Mouse (Mus musculus) CH12.LX (cell line): Measurements from ENCODE around the gene Fads1. TPM values are rescaled to one million over a fixed set of nuclear protein-coding genes. Genes with fewer than 3 reads are reported as not detected.

Experiments used
- DNase-seq: peaks from one replicate; pipeline ENCODE4 v3.0.0-alpha.2; 2013; ENCODE audit errors: extremely low read depth
- H3K27ac ChIP-seq: 2 replicates; pipeline ENCODE4 v1.5.1; 2012; ENCODE audit warnings: low read depth, mild to moderate bottlenecking, control low read depth, moderate library complexity; ENCODE audit not compliant: insufficient read depth
- H3K27me3 ChIP-seq: replicated peaks from 2 replicates; pipeline ENCODE3; 2012; ENCODE audit warnings: inconsistent platforms
- H3K36me3 ChIP-seq, 2 experiments: replicated peaks in 1 of 2; 2 replicates each; pipeline versions ENCODE3 to v1.6.1; 2012; ENCODE audit warnings: inconsistent platforms in 1 of 2, low read length in 1 of 2, mild to moderate bottlenecking in 1 of 2, mixed read lengths in 1 of 2, moderate library complexity in 1 of 2; ENCODE audit not compliant: control insufficient read depth in 1 of 2, insufficient read depth in 1 of 2
- H3K4me1 ChIP-seq, 2 experiments: 2 replicates each; pipeline ENCODE4 v1.6.1; 2012; ENCODE audit warnings: inconsistent platforms in 1 of 2, moderate library complexity in 1 of 2; ENCODE audit not compliant: insufficient read depth in 2 of 2, control insufficient read depth in 1 of 2
- H3K4me2 ChIP-seq: 2 replicates; pipeline ENCODE4 v1.6.1; 2012; ENCODE audit warnings: low read depth, mild to moderate bottlenecking, control low read depth; ENCODE audit not compliant: poor library complexity, insufficient read depth, severe bottlenecking
- H3K4me3 ChIP-seq, 3 experiments: fragments of 150-350 bp in 1 of 3; sonication (generic) in 1 of 3; replicated peaks in 1 of 3; 2 replicates each; pipeline versions ENCODE3 to v1.5.1; 2011 to 2012; ENCODE audit warnings: low read depth in 2 of 3, low read length in 2 of 3, mild to moderate bottlenecking in 2 of 3, moderate library complexity in 2 of 3, control low read depth in 1 of 3, improper control_type of control experiment in 1 of 3, inconsistent platforms in 1 of 3, mixed read lengths in 1 of 3; ENCODE audit not compliant: poor library complexity in 1 of 3
- H3K79me2 ChIP-seq: replicated peaks from 2 replicates; pipeline ENCODE4 v1.6.1; 2012; ENCODE audit warnings: mild to moderate bottlenecking, moderate library complexity; ENCODE audit not compliant: control insufficient read depth, poor library complexity, insufficient read depth, severe bottlenecking; ENCODE audit errors: extremely low read depth
- H3K9ac ChIP-seq: 2 replicates; pipeline ENCODE4 v1.6.1; 2012; ENCODE audit warnings: low read depth, mild to moderate bottlenecking, control low read depth, moderate library complexity; ENCODE audit not compliant: insufficient read depth
- H3K9me3 ChIP-seq: replicated peaks from 2 replicates; pipeline ENCODE3; 2012; ENCODE audit warnings: low read length, inconsistent platforms, mixed read lengths
- CHD1 ChIP-seq: IDR thresholded peaks from 2 replicates; pipeline ENCODE4 v1.6.1; 2012; ENCODE audit warnings: low read depth, low read length, improper control_type of control experiment, inconsistent platforms
- CTCF ChIP-seq, 2 experiments: IDR thresholded peaks in 1 of 2; conservative IDR thresholded peaks in 1 of 2; 2 replicates each; pipeline ENCODE4 v1.5.1; 2011 to 2012; ENCODE audit warnings: low read depth in 2 of 2, low read length in 2 of 2, improper control_type of control experiment in 1 of 2, inconsistent platforms in 1 of 2, mild to moderate bottlenecking in 1 of 2, moderate library complexity in 1 of 2
- ELF1 ChIP-seq: IDR thresholded peaks from 2 replicates; pipeline ENCODE4 v1.6.1; 2014; ENCODE audit warnings: low read depth, mild to moderate bottlenecking, inconsistent platforms, low read length, improper control_type of control experiment
- ETS1 ChIP-seq: conservative IDR thresholded peaks from 2 replicates; pipeline ENCODE4 v1.6.1; 2012; ENCODE audit warnings: low read depth, mild to moderate bottlenecking, inconsistent platforms, low read length, improper control_type of control experiment, moderate library complexity
- HCFC1 ChIP-seq: IDR thresholded peaks from 2 replicates; pipeline ENCODE4 v1.6.1; 2012; ENCODE audit warnings: low read depth, mild to moderate bottlenecking, inconsistent platforms, low read length, improper control_type of control experiment
- JUN ChIP-seq: IDR thresholded peaks from 2 replicates; pipeline ENCODE4 v1.6.1; 2011; ENCODE audit warnings: low read depth, mild to moderate bottlenecking, low read length, improper control_type of control experiment, moderate library complexity; ENCODE audit not compliant: insufficient read depth
- JUND ChIP-seq: conservative IDR thresholded peaks from 2 replicates; pipeline ENCODE4 v1.6.1; 2011; ENCODE audit warnings: low read depth, low read length, improper control_type of control experiment
- KAT2A ChIP-seq: IDR thresholded peaks from 2 replicates; pipeline ENCODE4 v1.6.1; 2012; ENCODE audit warnings: low read length, improper control_type of control experiment, inconsistent platforms; ENCODE audit not compliant: insufficient replicate concordance
- MAFK ChIP-seq: IDR thresholded peaks from 2 replicates; pipeline ENCODE4 v1.6.1; 2011; ENCODE audit warnings: low read length, improper control_type of control experiment; ENCODE audit not compliant: insufficient replicate concordance
- MAZ ChIP-seq: IDR thresholded peaks from 2 replicates; pipeline ENCODE4 v1.6.1; 2012; ENCODE audit warnings: low read depth, mild to moderate bottlenecking, inconsistent platforms, low read length, improper control_type of control experiment, moderate library complexity
- NRF1 ChIP-seq: IDR thresholded peaks from 2 replicates; pipeline ENCODE4 v1.6.1; 2014; ENCODE audit warnings: low read depth, mild to moderate bottlenecking, inconsistent platforms, low read length, improper control_type of control experiment, moderate library complexity
- PAX5 ChIP-seq: IDR thresholded peaks from 2 replicates; pipeline ENCODE4 v1.6.1; 2012; ENCODE audit warnings: low read length, inconsistent platforms, mixed read lengths
- POLR2A ChIP-seq: IDR thresholded peaks from 2 replicates; pipeline ENCODE4 v1.6.1; 2011; ENCODE audit warnings: low read depth, mild to moderate bottlenecking, improper control_type of control experiment, low read length
- POLR2AphosphoS2 ChIP-seq: IDR thresholded peaks from 2 replicates; pipeline ENCODE4 v1.6.1; 2011; ENCODE audit warnings: low read depth, low read length, improper control_type of control experiment
- RAD21 ChIP-seq: IDR thresholded peaks from 2 replicates; pipeline ENCODE4 v1.6.1; 2011; ENCODE audit warnings: low read depth, mild to moderate bottlenecking, low read length, improper control_type of control experiment, moderate library complexity
- RCOR1 ChIP-seq: conservative IDR thresholded peaks from 2 replicates; pipeline ENCODE4 v1.6.1; 2012; ENCODE audit warnings: low read depth, mild to moderate bottlenecking, inconsistent platforms, low read length, improper control_type of control experiment
- SIN3A ChIP-seq: IDR thresholded peaks from 2 replicates; pipeline ENCODE4 v1.6.1; 2012; ENCODE audit warnings: low read length, improper control_type of control experiment, inconsistent platforms
- TBP ChIP-seq: conservative IDR thresholded peaks from 2 replicates; pipeline ENCODE4 v1.6.1; 2011; ENCODE audit warnings: low read depth, low read length, improper control_type of control experiment
- TCF12 ChIP-seq: IDR thresholded peaks from 2 replicates; pipeline ENCODE4 v1.6.1; 2014; ENCODE audit warnings: low read depth, mild to moderate bottlenecking, inconsistent platforms, low read length, improper control_type of control experiment
- UBTF ChIP-seq: IDR thresholded peaks from 2 replicates; pipeline ENCODE4 v1.6.1; 2012; ENCODE audit warnings: low read depth, mild to moderate bottlenecking, inconsistent platforms, low read length, improper control_type of control experiment, moderate library complexity
- USF1 ChIP-seq: IDR thresholded peaks from 2 replicates; pipeline ENCODE4 v1.6.1; 2014; ENCODE audit warnings: low read depth, mild to moderate bottlenecking, inconsistent platforms, low read length, improper control_type of control experiment
- ZKSCAN1 ChIP-seq: IDR thresholded peaks from 2 replicates; pipeline ENCODE4 v1.6.1; 2012; ENCODE audit warnings: low read depth, inconsistent platforms, low read length, improper control_type of control experiment, borderline replicate concordance
- ZMIZ1 ChIP-seq: IDR thresholded peaks from 2 replicates; pipeline ENCODE4 v1.6.1; 2012; ENCODE audit warnings: low read depth, mild to moderate bottlenecking, inconsistent platforms, low read length, improper control_type of control experiment
- ZNF384 ChIP-seq: IDR thresholded peaks from 2 replicates; pipeline ENCODE4 v1.6.1; 2012; ENCODE audit warnings: low read depth, low read length, improper control_type of control experiment, inconsistent platforms
- dilution Hi-C: fragments of 300-500 bp; cut with MboI; formaldehyde crosslinking; loops from 2 replicates; pipeline ENCODE4 v1.14.3; 2020; ENCODE audit warnings: low sequenced_read_pairs; ENCODE audit not compliant: extremely low pct_unique_long_range_greater_than_20kb, extremely low pct_ligation_motif_present
- in situ Hi-C: fragments of 300-500 bp; cut with MboI; formaldehyde crosslinking; loops from 3 replicates; pipeline ENCODE4 v1.14.3; 2019; ENCODE audit warnings: low sequenced_read_pairs, low pct_ligation_motif_present, low pct_unique_long_range_greater_than_20kb, mixed read lengths
- polyA plus RNA-seq: library from polyadenylated mRNA; unstranded; fragments of >175 nt; gene quantifications from 2 replicates; pipeline ENCODE4 v1.2.1, GENCODE M21; 2012; ENCODE audit warnings: low read depth; ENCODE audit not compliant: insufficient read length
- total RNA-seq, 2 experiments: library from RNA; depleted of rRNA; stranded (reverse); fragments of 300-350 nt in 1 of 2; fragments of >200 nt in 1 of 2; gene quantifications; 2 replicates each; pipeline ENCODE4 v1.2.3; 2012 to 2014

Fads1 gene
- total and polyA plus RNA-seq, 3 experiments = 30.6 to 44.7 (median 37.2) TPM

DNA sequence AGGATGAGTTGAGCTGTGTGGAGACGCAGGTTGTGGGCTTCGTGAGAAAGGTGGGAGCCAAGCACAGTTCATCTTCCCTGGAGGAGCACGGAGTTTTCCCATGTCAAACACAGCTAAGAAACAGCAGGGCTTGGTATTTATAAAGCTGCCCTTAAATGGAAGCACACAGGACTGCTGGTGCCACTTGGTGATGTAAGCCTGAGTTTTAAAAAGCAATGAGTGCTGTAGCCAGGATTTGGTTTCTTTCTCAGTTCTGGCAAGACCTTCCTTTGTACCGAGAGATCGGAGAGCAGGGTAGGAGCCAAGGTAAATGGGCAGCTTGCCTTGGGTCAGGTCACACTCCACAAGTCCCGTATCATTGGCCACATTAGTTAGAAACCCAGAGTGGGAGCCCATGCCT is 34.1 kb upstream of the Fads1 start:
- H3K9ac ChIP-seq = no peak overlapping the region
- in situ Hi-C loops = no loop called here
- H3K79me2 ChIP-seq = no peaks in the 10 kb centered on the region
- dilution Hi-C loops = no loop called here
- DNase-seq = no peak
- H3K36me3 ChIP-seq = no peaks in the 10 kb centered on the region
- TF ChIP-seq TBP = no peak
- no peak for TF ChIP-seq UBTF
- no peak for TF ChIP-seq USF1
- TF ChIP-seq, all 38 proteins: peak for 0
- H3K27me3 ChIP-seq = peaks cover 2% of the 10 kb centered on the region
- no peaks in the 10 kb centered on the region for H3K4me1 ChIP-seq
- H3K9me3 ChIP-seq = peaks cover 6% of the 10 kb centered on the region
- no peak overlapping the region for H3K27ac ChIP-seq
- H3K4me2 ChIP-seq = no peak overlapping the region
- H3K4me3 ChIP-seq = no peak overlapping the region

- Histone ChIP-seq H3K4me3 (no peak overlapping the region), H3K36me3 (no peaks in the 10 kb centered on the region), H3K4me1 (no peaks in the 10 kb centered on the region), H3K79me2 (no peaks in the 10 kb centered on the region), H3K9ac (no peak overlapping the region), H3K27me3 (peaks cover 2% of the 10 kb centered on the region), H3K4me2 (no peak overlapping the region), H3K27ac (no peak overlapping the region), H3K9me3 (peaks cover 6% of the 10 kb centered on the region)
- TF ChIP-seq NRF1 (no peak), SIN3A (no peak), POLR2AphosphoS2 (no peak), ETS1 (no peak), ZMIZ1 (no peak)
- dilution Hi-C loops (no loop called here), in situ Hi-C loops (no loop called here)
- no peak for DNase-seq
These were observed 33.5 kb upstream of the Fads1 start for GRCm38 (mm10) chr19:10149189-10149588.

GRCm38 (mm10) chr19:10157725-10158124 is 25.0 kb upstream of the Fads1 start:
- dilution Hi-C loops (no loop called here), in situ Hi-C loops (no loop called here)

More at GRCm38 (mm10) chr19:10157725-10158124, 25.0 kb upstream of the Fads1 start:
- Histone ChIP-seq H3K36me3 (no peaks in the 10 kb centered on the region), H3K27me3 (peaks cover 2% of the 10 kb centered on the region), H3K79me2 (no peaks in the 10 kb centered on the region), H3K9ac (no peak overlapping the region), H3K4me3 (no peak overlapping the region), H3K9me3 (peaks cover 12% of the 10 kb centered on the region), H3K4me1 (no peaks in the 10 kb centered on the region), H3K4me2 (no peak overlapping the region), H3K27ac (no peak overlapping the region)
- no peak for DNase-seq
- TF ChIP-seq POLR2A (no peak), POLR2AphosphoS2 (no peak), TCF12 (no peak), HCFC1 (no peak), ZMIZ1 (no peak), USF1 (no peak), CTCF (conservative IDR thresholded peaks at IDR 0.05 in 1 of 2, IDR thresholded peaks at IDR 0.05 in 1 of 2; ENCODE audit: low read depth in 2 of 2, low read length in 2 of 2) (no peak), RAD21 (no peak), PAX5 (no peak), KAT2A (no peak), RCOR1 (no peak), JUND (no peak), ZKSCAN1 (no peak), CHD1 (no peak), MAZ (no peak), MAFK (no peak), ELF1 (no peak), JUN (no peak), ZNF384 (no peak)
